Mouse (Mus musculus): ENCODE results near the gene Mta1. TPM values are rescaled to one million over a fixed set of nuclear protein-coding genes. Genes with fewer than 3 reads are reported as not detected.

The Mta1 gene
- polyA plus RNA-seq, 1 experiment from 2014 or later = 95.8 TPM

DNA sequence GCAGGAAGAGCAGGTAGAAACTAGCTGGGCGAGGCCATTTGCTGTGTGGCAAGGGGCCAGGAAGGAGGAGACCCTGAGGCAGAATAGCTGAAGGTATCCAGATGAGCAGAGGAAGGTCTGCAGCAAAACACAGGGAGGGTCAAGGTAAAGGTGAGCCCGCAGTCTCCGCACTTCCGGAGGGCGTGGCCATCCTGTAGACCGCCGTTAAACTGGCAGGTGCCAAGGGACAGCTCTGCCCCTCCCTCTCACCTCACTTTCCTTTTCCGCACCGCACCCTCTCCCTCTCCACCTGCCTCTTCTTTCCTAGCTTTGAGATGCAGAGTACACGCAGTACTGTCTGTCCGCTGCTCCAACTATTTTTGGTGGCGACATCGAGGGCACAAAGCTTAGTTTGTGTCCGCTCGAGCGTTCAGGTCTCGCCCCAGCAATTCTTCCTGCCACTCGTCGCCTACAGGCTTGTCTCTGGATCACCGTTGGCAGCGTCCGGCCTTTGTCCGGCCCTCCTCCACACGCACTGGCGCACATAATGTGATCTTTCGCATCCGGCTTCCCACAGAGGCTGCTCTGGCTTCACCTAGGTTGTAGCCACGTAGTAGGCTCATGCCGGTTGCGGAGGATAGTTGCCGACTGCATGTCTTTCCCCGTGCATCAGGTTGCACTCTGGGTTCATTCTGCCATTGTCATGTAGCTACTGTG, 57.1 kb downstream of the Mta1 start:
- ATAC-seq = peak; percentile 28
- ChIA-PET CTCF (interaction anchor here (0.8 to 3.0 kb wide), 7 partner anchors 9 to 150 kb away, joined by 3 to 19 read pairs (median 3); partner anchors contain the start of gene Crip1), POLR2A (interaction anchor here (1.1 kb wide), 1 partner anchor 14 kb away, joined by 4 read pairs; no protein-coding TSS in a partner anchor)
- in situ Hi-C loops (cut with MboI; ENCODE audit: low pct_unique_long_range_greater_than_20kb) = no loop called here
- TF ChIP-seq CTCF (IDR thresholded peaks at IDR 0.05) = no peak
- H3K27me3 ChIP-seq = no peaks in the 10 kb centered on the region
- no peak for DNase-seq (ENCODE audit: low read depth, low spot score)

DNA sequence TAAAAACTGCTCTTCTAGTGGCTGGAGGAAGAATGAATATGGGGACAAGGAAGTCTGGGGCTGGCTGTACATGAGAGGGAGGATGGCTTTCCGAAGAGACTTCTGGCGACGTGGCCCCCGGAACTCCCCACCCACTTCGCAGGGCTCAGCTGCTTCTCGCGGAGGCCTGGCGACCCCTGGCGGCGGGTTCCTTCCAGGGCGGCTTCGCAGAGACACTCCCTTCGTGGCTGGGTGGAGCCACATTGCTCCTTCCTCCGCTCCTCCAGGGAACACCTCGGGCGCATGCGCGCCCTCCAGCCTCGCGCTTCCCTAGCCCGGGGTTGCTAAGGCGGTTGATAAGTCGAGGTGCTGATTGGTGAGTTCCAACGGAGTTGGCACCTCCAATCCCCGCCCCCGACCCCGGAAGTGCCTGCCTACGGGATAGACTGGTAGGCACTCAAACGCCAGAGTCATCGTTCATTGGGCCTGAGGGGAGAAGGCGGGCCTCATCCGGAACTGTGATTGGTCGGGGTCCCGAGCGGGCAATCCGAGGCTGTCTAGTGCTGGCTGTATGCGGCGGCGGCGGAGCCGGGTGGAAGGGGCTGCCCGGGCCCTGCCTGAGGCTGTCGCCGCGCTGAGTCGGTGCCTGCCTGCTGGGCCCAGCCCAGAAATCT, 57.9 kb downstream of the Mta1 start, which contains the start of gene Tedc1:
Tedc1 (plus strand) TSS at position 535 of the 653 bp plus-strand sequence.
- ATAC-seq (peak; percentile 92), DNase-seq (ENCODE audit: low read depth, low spot score) (peak; percentile 95)
- in situ Hi-C loops (cut with MboI; ENCODE audit: low pct_unique_long_range_greater_than_20kb) = no loop called here
- no peaks in the 10 kb centered on the region for H3K27me3 ChIP-seq
- POLR2A ChIA-PET = interaction anchor here (1.1 kb wide), 1 partner anchor 15 kb away, joined by 4 read pairs; no protein-coding TSS in a partner anchor
- TF ChIP-seq CTCF (IDR thresholded peaks at IDR 0.05) = no peak
- CTCF ChIA-PET = interaction anchor here (1.1 to 3.0 kb wide), 6 partner anchors 10 to 150 kb away, joined by 3 to 19 read pairs (median 4); partner anchors contain the start of gene Crip1

DNA sequence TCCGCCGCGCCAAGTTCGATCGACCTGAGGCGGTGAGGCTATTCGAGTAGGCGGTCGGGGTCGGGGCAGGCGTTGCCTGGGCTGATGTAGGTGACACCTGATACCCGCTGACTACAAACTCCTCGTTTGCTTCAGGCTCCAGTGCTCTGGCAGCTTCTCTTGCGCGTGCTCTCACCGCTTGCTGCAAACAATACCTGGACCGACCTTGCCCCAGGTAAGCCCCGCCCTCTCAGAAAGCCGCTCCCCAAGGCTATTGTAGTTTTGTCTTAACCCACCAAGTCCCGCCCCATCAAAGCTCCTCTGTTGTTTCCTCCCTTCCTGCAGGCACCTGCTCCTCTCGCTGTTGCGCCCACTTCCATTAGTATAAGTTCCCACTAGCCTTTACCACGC, 58.5 kb downstream of the Mta1 start:
- POLR2A ChIA-PET = no interaction called here
- in situ Hi-C loops (cut with MboI; ENCODE audit: low pct_unique_long_range_greater_than_20kb) = no loop called here
- DNase-seq (ENCODE audit: low read depth, low spot score) (no peak), ATAC-seq (peak; percentile 0)
- TF ChIP-seq CTCF (IDR thresholded peaks at IDR 0.05) = no peak
- no peaks in the 10 kb centered on the region for H3K27me3 ChIP-seq
- CTCF ChIA-PET = interaction anchor here (3.0 kb wide), 1 partner anchor 11 kb away, joined by 19 read pairs; the partner anchor contains the start of gene Crip1

DNA sequence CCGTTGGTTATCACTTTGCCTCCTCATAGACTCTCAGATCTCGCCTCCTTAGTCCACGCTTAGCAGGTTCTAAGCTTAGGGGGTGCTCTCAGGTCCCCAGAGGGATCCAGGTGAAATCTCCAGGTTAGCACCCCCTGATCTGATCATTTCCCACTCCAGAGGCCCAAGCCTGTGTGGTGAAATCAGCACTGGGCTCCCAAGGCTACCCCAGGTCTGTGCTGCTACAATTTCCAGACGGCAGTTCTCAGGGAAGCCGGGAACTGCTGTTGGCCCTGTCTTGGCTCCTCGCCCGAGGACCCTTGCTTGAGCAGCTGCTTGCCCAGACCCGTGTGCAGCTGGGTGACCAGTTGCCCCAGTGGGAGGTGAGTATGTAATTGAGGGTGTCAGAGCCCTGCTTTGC, 58.9 kb downstream of the Mta1 start:
- no peak for ATAC-seq
- H3K27me3 ChIP-seq = no peaks in the 10 kb centered on the region
- ChIA-PET CTCF (interaction anchor here (3.0 kb wide), 1 partner anchor 11 kb away, joined by 19 read pairs; the partner anchor contains the start of gene Crip1), POLR2A (no interaction called here)
- DNase-seq (ENCODE audit: low read depth, low spot score) = no peak
- in situ Hi-C loops (cut with MboI; ENCODE audit: low pct_unique_long_range_greater_than_20kb) = no loop called here
- no peak for TF ChIP-seq CTCF (IDR thresholded peaks at IDR 0.05)

DNA sequence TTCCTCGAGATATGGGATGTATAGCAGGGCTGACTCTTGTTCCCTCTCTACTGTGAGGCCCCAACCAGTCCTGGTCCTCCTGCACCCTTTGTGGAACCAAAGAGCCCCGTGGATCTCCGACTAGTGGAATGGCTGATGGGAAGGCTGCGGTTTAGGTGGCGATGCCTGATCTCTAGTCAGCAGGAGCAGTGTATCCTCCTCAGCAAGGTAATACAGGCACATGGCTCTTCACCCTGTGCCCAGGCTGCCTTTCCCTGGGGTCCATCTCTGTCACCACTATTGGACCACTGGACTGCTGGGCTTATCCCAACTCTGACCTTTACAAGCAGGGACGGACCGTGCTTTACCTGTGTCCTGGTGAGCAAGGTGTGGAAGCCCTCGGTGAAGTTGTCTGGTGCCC, 59.4 kb downstream of the Mta1 start:
- no peak for TF ChIP-seq CTCF (IDR thresholded peaks at IDR 0.05)
- DNase-seq (ENCODE audit: low read depth, low spot score) (no peak), ATAC-seq (no peak)
- POLR2A ChIA-PET = no interaction called here
- CTCF ChIA-PET = interaction anchor here (3.0 kb wide), 1 partner anchor 12 kb away, joined by 19 read pairs; the partner anchor contains the start of gene Crip1
- in situ Hi-C loops (cut with MboI; ENCODE audit: low pct_unique_long_range_greater_than_20kb) = no loop called here
- no peaks in the 10 kb centered on the region for H3K27me3 ChIP-seq

DNA sequence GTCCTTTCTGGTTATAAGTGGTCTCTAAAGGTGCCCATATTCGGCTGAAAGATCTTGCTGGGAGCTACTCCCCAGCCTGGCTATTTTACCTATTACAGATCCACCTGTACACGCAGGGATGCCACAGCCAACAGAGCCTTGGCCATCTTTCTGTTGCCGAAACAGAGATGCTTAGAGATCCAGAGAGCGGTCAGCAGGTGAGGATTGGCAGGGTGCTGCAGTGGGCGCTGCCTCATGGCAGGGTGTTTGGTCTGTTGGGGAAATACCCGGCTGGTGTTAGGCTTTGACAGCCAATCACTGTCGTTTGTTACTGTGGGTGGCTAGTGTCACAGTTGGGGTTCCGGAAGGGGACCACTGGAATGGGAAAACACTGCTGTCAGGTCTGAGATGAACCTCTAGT, 59.9 kb downstream of the Mta1 start:
- H3K27me3 ChIP-seq = no peaks in the 10 kb centered on the region
- no peak for ATAC-seq
- in situ Hi-C loops (cut with MboI; ENCODE audit: low pct_unique_long_range_greater_than_20kb) = no loop called here
- no peak for DNase-seq (ENCODE audit: low read depth, low spot score)
- ChIA-PET CTCF (no interaction called here), POLR2A (no interaction called here)
- no peak for TF ChIP-seq CTCF (IDR thresholded peaks at IDR 0.05)

DNA sequence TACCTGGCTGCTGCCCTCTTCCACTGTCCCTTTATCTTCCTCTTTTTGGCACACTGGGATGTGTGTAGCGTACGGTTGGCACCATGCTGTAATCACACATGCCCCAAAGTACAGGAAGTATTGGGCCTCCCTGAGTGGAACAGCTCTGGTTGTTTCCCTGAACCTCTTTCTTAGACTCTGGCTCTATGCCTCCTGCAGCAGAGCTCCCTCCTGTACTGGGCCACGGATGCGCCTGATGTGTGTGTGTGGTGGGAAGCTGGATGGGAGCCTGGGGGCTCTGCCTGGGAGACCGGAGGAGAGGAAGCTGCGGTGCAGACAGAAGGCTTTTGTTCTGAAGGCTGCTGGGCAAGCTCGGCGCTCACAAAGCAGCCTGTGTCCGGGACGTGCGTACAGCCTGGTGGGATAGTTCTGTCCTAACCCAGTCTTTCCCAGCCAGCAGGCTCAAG, 65.5 kb downstream of the Mta1 start:
- in situ Hi-C loops (cut with MboI; ENCODE audit: low pct_unique_long_range_greater_than_20kb) = no loop called here
- CTCF ChIA-PET = no interaction called here

DNA sequence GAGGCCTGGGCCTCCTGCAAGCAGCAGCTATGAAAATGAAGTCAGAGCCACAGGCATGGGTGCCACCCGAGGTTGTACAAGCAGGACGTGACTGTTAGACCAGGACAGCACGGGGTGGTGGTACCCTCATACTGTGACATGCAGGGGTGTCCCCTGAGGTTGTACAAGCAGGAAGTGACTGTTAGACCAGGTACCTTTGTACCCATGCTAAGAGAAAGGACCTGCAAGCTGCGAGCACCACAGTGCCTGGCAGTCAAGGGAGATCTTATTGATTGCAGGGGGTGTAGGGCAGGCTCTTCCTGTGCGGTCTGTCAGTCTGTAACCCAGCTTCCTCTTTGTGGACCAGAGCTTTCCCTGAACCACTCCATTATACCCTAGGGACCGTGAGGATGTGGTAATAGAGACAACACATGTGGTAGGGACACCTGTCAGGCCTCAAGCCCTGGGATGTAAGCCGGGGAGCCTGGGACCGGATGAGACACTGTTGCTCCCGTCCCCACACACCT, 70.0 kb downstream of the Mta1 start:
- ChIA-PET CTCF (interaction anchor here (1.1 kb wide), 1 partner anchor 19 kb away, joined by 3 read pairs; no protein-coding TSS in a partner anchor), POLR2A (no interaction called here)
- TF ChIP-seq CTCF (IDR thresholded peaks at IDR 0.05) = no peak
- H3K27me3 ChIP-seq = no peaks in the 10 kb centered on the region
- ATAC-seq (no peak), DNase-seq (ENCODE audit: low read depth, low spot score) (no peak)
- in situ Hi-C loops (cut with MboI; ENCODE audit: low pct_unique_long_range_greater_than_20kb) = no loop called here

More for the DNA sequence above, 65.5 kb downstream of the Mta1 start:
- TF ChIP-seq CTCF (IDR thresholded peaks at IDR 0.05) = no peak
- POLR2A ChIA-PET = no interaction called here
- no peaks in the 10 kb centered on the region for H3K27me3 ChIP-seq
- DNase-seq (ENCODE audit: low read depth, low spot score) (no peak), ATAC-seq (no peak)

DNA sequence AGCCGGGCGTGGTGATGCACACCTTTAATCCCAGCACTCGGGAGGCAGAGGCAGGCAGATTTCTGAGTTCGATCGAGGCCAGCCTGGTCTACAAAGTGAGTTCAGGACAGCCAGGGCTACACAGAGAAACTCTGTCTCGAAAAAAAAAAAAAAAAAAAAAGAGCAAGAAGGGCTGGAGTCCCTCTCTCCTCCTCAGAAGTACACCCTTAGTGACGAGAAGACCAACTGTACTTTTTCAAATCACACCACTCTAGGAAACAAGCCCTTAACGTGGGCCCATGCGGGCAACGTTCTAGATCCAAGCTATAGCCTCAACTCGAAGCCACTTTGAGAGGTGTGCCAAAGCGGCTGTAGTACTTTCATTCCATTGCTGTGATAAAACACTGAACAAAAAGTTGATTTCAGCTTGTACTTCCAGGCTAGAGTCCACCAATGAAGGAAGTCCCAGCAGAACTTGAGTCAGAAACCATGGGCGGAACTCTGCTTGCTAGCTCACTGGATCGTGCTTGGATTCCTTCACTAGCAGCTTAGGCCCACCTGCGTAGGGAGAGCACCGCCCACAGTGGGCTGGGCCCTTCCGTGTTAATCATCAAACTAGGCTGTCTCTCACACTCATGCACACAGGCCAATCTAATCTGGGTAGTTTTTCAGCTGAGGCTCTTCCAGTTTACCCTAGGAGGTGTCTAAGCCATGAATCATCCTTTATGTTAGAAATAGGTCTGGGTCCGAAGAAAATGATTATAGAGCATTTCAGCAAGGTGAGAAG, 79.1 kb downstream of the Mta1 start:
- TF ChIP-seq CTCF (IDR thresholded peaks at IDR 0.05) = no peak
- ChIA-PET POLR2A (no interaction called here), CTCF (no interaction called here)
- in situ Hi-C loops (cut with MboI; ENCODE audit: low pct_unique_long_range_greater_than_20kb) = no loop called here
- ATAC-seq (no peak), DNase-seq (ENCODE audit: low read depth, low spot score) (no peak)
- H3K27me3 ChIP-seq = no peaks in the 10 kb centered on the region

DNA sequence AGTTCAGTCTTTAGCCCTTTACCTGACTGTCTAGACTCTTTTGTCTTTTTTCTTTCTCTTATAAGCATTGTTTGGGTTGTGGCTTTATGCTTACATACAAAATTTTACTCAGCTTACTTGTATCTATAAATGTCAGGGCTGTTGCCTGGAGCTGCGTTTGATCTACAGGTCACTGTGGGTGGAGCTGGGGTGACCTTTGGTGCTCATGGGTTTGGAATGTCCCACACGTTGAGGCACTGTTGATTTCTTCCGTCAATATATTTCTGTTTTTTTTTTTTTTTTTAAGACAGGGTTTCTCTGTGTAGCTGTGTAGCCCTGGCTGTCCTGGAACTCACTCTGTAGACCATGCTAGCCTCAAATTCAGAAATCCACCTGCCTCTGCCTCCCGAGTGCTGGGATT, 82.9 kb downstream of the Mta1 start:
- no peaks in the 10 kb centered on the region for H3K27me3 ChIP-seq
- POLR2A ChIA-PET = no interaction called here

More for the DNA sequence above, 82.9 kb downstream of the Mta1 start:
- no peak for TF ChIP-seq CTCF (IDR thresholded peaks at IDR 0.05)
- in situ Hi-C loops (cut with MboI; ENCODE audit: low pct_unique_long_range_greater_than_20kb) = no loop called here
- DNase-seq (ENCODE audit: low read depth, low spot score) (no peak), ATAC-seq (no peak)
- CTCF ChIA-PET = no interaction called here

Measured in Patski (cell line).